Mouse (Mus musculus) lung, embryonic 14.5 days (tissue): Measurements from ENCODE around the gene Rgl3. TPM values are rescaled to one million over a fixed set of nuclear protein-coding genes. Genes with fewer than 3 reads are reported as not detected.

Source experiments
- ATAC-seq: fragments of 200-750 bp; cut with Nextera tagmentation; 2 replicates; pipeline ENCODE4 v1.8.0; 2017; ENCODE audit warnings: mild to moderate bottlenecking, moderate TSS enrichment, moderate library complexity; ENCODE audit not compliant: insufficient read depth
- DNase-seq: peaks from one replicate; pipeline ENCODE4 v3.0.0-alpha.2; 2015
- H3K27ac ChIP-seq: fragments of 300-500 bp; sonication (generic); 2 replicates; pipeline ENCODE4 v1.5.1; 2014; ENCODE audit warnings: low read depth, mild to moderate bottlenecking, moderate library complexity
- H3K27me3 ChIP-seq: fragments of 300-500 bp; sonication (generic); 2 replicates; pipeline ENCODE4 v1.6.1; 2014; ENCODE audit warnings: low read length, control low read depth; ENCODE audit not compliant: insufficient read depth
- H3K36me3 ChIP-seq: fragments of 300-500 bp; sonication (generic); 2 replicates; pipeline ENCODE4 v1.6.1; 2014; ENCODE audit warnings: control low read depth; ENCODE audit not compliant: insufficient read depth
- H3K4me1 ChIP-seq: fragments of 300-500 bp; sonication (generic); 2 replicates; pipeline ENCODE4 v1.6.1; 2014; ENCODE audit warnings: antibody characterized with exemption, control low read depth; ENCODE audit not compliant: insufficient read depth
- H3K4me2 ChIP-seq: fragments of 300-500 bp; sonication (generic); 2 replicates; pipeline ENCODE4 v1.6.1; 2014; ENCODE audit warnings: mild to moderate bottlenecking
- H3K4me3 ChIP-seq: fragments of 300-500 bp; sonication (generic); 2 replicates; pipeline ENCODE4 v1.5.1; 2014; ENCODE audit warnings: low read depth, low read length
- H3K9ac ChIP-seq: fragments of 300-500 bp; sonication (generic); 2 replicates; pipeline ENCODE4 v1.6.1; 2014
- H3K9me3 ChIP-seq: fragments of 300-500 bp; sonication (generic); 2 replicates; pipeline ENCODE4 v1.6.1; 2016; ENCODE audit warnings: low read depth, low read length, control low read depth
- CTCF ChIP-seq: IDR thresholded peaks from 2 replicates; pipeline ENCODE4 v1.5.1; 2016; ENCODE audit warnings: antibody characterized with exemption, low read depth
- WGBS: fragments of 180-500 bp; shearing (Covaris S2); extraction: QIAGEN DNeasy Blood & Tissue Kit; methylation state at CpG from one replicate; pipeline ENCODE4 v1.1.7; 2014; 5-methylcytosine and 5-hydroxymethylcytosine counted together
- polyA plus RNA-seq: library from polyadenylated mRNA; unstranded; fragments of >200 nt; fragmentation: Nextera tagmentation; extraction: Ambion mirVana; gene quantifications from 2 replicates; pipeline ENCODE4 v1.2.1, GENCODE M21; 2014

Rgl3 gene
- polyA plus RNA-seq, 1 experiment from 2014 or later = 5.5 TPM

- DNase-seq = peak; percentile 86
- H3K27ac ChIP-seq = peak overlapping the region; percentile 58
- peaks cover 28% of the 10 kb centered on the region for H3K27me3 ChIP-seq
- peak overlapping the region; percentile 46 for H3K9ac ChIP-seq
- H3K4me3 ChIP-seq = peak overlapping the region; percentile 45
- H3K36me3 ChIP-seq = no peaks in the 10 kb centered on the region; the same call in 1 of the 2 replicates
- H3K4me1 ChIP-seq = peaks cover 5% of the 10 kb centered on the region; the same call in 1 of the 2 replicates
- TF ChIP-seq CTCF = peak; percentile 32; the same call in 1 of the 2 replicates
- no peaks in the 10 kb centered on the region for H3K9me3 ChIP-seq
- peak overlapping the region; percentile 77 for H3K4me2 ChIP-seq
- peak; percentile 85 for ATAC-seq
- 3% methylated on average over 34 of the region's 34 CpGs for WGBS
Measured at GRCm38 (mm10) chr9:21962416-21963059, 26.7 kb downstream of the Rgl3 start.

DNA sequence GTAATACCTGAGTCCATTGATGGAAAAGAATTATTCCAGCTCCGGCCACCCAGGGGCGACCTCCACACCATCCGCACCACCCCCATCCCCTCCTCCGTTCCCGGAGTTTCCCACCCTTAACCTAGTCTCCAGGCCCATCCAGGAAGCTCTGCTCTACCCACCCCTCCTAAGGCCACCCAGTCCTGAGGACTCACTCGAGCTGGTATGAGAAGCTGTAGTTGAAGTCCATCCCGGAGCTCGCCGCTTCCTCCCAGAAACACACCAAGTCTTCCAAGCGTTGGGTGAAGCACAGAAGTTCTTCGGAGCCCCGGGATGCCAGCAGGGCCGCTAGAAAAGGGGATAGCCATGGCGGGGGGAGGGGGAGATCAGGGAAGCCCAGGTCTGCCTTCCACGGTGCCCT is 27.2 kb downstream of the Rgl3 start:
- no peaks in the 10 kb centered on the region; the same call in 1 of the 2 replicates for H3K36me3 ChIP-seq
- TF ChIP-seq CTCF = peak; percentile 31; the same call in 1 of the 2 replicates
- ATAC-seq (peak; percentile 61), DNase-seq (no peak)
- no peak overlapping the region for H3K27ac ChIP-seq
- 2% methylated on average over 15 of the region's 15 CpGs for WGBS
- peaks cover 5% of the 10 kb centered on the region; the same call in 1 of the 2 replicates for H3K4me1 ChIP-seq
- peak overlapping the region; percentile 77 for H3K4me2 ChIP-seq
- peaks cover 28% of the 10 kb centered on the region for H3K27me3 ChIP-seq
- no peaks in the 10 kb centered on the region for H3K9me3 ChIP-seq
- peak overlapping the region; percentile 46 for H3K9ac ChIP-seq
- H3K4me3 ChIP-seq = peak overlapping the region; percentile 45

- Histone ChIP-seq H3K9me3 (no peaks in the 10 kb centered on the region), H3K4me2 (peak overlapping the region; percentile 77), H3K4me1 (peaks cover 5% of the 10 kb centered on the region; the same call in 1 of the 2 replicates), H3K36me3 (no peaks in the 10 kb centered on the region; the same call in 1 of the 2 replicates), H3K27ac (no peak overlapping the region), H3K9ac (peak overlapping the region; percentile 46), H3K4me3 (peak overlapping the region; percentile 45), H3K27me3 (peaks cover 28% of the 10 kb centered on the region)
- no peak for DNase-seq
- no peak for ATAC-seq
- WGBS = under 1% methylated on average over 35 of the region's 35 CpGs
- TF ChIP-seq CTCF = no peak
Measured at GRCm38 (mm10) chr9:21961366-21961980, 27.8 kb downstream of the Rgl3 start.

DNA sequence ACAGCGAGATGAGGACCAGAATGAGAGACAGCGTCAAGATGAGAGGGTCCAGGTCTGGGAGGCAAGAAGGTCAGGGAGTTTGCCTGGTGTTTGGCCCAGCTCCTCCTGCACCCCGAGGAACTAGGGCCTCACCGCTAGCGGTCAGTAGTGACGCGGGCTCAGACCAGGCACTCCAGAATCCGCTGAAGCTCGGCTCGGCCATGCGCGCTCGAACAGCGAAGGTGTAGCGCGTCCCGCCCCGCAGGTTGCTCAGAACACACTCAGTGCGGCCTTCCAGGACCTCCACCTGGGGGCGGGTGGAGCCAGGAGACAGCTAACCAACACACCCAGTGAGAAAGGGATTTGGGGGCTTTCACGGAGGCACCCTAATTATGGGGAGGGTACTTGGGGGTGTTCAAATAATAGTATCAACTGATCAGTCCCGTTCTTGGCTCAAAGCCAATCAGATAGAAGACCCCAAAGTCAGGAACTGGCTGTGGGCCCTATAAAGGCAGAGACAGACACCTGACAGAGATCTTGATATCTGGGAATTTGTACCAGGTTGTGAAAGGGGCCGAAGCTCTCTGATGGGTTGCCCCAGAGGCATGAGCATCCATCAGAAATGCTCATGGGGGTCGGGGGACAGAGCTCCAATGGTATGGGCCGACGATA is 28.6 kb downstream of the Rgl3 start:
- Histone ChIP-seq H3K27ac (no peak overlapping the region), H3K4me1 (peaks cover 5% of the 10 kb centered on the region; the same call in 1 of the 2 replicates), H3K4me2 (peak overlapping the region; percentile 77), H3K27me3 (peaks cover 28% of the 10 kb centered on the region), H3K36me3 (no peaks in the 10 kb centered on the region; the same call in 1 of the 2 replicates), H3K9ac (no peak overlapping the region), H3K4me3 (peak overlapping the region; percentile 45), H3K9me3 (no peaks in the 10 kb centered on the region)
- 11% methylated on average over 26 of the region's 26 CpGs for WGBS
- ATAC-seq (no peak), DNase-seq (peak; percentile 56)
- TF ChIP-seq CTCF = peak; percentile 40

GRCm38 (mm10) chr9:21960135-21960534 is 29.1 kb downstream of the Rgl3 start:
- H3K9me3 ChIP-seq = no peaks in the 10 kb centered on the region
- ATAC-seq (no peak), DNase-seq (no peak)
- H3K4me3 ChIP-seq = no peak overlapping the region
- 42% methylated on average over 9 of the region's 9 CpGs for WGBS
- H3K4me1 ChIP-seq = peaks cover 5% of the 10 kb centered on the region; the same call in 1 of the 2 replicates
- peak overlapping the region; percentile 77; the same call in 1 of the 2 replicates for H3K4me2 ChIP-seq
- no peak overlapping the region for H3K27ac ChIP-seq
- no peak for TF ChIP-seq CTCF
- no peaks in the 10 kb centered on the region; the same call in 1 of the 2 replicates for H3K36me3 ChIP-seq
- H3K9ac ChIP-seq = no peak overlapping the region
- peaks cover 28% of the 10 kb centered on the region for H3K27me3 ChIP-seq

DNA sequence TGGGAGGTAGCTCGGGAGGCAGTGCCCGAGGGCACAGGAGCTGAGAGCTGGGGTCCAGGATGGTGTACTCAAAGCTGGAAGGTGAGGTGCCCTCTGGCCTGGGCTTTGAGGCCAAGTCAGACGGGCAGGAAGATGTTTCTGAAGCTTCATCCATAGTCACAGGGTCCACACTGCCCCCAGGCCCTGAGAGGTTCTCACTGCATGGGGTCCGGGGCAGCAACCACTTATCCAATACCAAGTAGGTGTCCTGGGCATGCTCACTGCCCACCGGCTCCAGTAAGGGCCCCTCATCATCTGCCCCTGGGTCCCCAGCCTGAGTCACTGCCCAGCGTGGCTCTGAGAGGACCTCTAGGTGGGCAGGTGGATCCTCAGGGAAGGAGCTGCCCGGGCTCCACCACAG is 30.0 kb downstream of the Rgl3 start:
- ATAC-seq (no peak), DNase-seq (no peak)
- no peak overlapping the region for H3K9ac ChIP-seq
- H3K27me3 ChIP-seq = peaks cover 28% of the 10 kb centered on the region
- H3K4me1 ChIP-seq = peaks cover 5% of the 10 kb centered on the region; the same call in 1 of the 2 replicates
- no peak overlapping the region for H3K4me2 ChIP-seq
- 86% methylated on average over 7 of the region's 7 CpGs for WGBS
- H3K36me3 ChIP-seq = no peaks in the 10 kb centered on the region; the same call in 1 of the 2 replicates
- H3K27ac ChIP-seq = no peak overlapping the region
- H3K4me3 ChIP-seq = no peak overlapping the region
- no peaks in the 10 kb centered on the region for H3K9me3 ChIP-seq
- no peak for TF ChIP-seq CTCF
